Mouse (Mus musculus): ENCODE measurements around the gene Shank2.
A peak's percentile ranks its signal among the peaks of the same experiment; 100 is the strongest.

- TF ChIP-seq EP300 (IDR thresholded peaks at IDR 0.05; ENCODE audit: low read depth) (no peak), CTCF (IDR thresholded peaks at IDR 0.05; ENCODE audit: low read depth) (peak; percentile 77)
These were observed 22.9 kb upstream of the Shank2 start for GRCm38 (mm10) chr7:143978741-143979371.

Measured in liver, postnatal 0 days (tissue).